Mouse (Mus musculus): ENCODE data around the gene Fcgr2b.
A peak's percentile ranks its signal among the peaks of the same experiment; 100 is the strongest.

The Fcgr2b gene

DNA sequence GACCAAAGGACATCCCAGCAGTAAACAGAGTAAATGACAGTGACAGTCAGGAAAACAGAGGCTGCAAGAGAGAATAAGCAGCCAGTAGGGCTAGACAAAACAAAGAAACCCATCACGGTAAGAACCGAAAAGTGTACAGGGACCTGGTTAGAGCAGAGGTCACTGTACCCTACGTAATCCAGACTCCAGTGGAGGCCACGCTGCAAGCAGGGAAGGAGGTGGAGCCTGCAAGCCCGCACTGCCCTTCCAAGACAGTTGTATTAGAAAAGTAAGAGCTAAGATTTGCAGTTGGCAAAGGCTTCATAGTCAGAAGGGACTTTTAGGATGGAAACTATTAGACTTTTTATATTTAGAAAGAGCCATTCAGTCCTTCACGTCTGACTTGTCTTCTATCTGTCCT, 49.4 kb downstream of the Fcgr2b start:
- peak; percentile 39 for DNase-seq (ENCODE audit: low spot score)

- no peak for DNase-seq (ENCODE audit: low spot score)
These were observed 51.9 kb downstream of the Fcgr2b start for GRCm38 (mm10) chr1:170924485-170924884.

DNA sequence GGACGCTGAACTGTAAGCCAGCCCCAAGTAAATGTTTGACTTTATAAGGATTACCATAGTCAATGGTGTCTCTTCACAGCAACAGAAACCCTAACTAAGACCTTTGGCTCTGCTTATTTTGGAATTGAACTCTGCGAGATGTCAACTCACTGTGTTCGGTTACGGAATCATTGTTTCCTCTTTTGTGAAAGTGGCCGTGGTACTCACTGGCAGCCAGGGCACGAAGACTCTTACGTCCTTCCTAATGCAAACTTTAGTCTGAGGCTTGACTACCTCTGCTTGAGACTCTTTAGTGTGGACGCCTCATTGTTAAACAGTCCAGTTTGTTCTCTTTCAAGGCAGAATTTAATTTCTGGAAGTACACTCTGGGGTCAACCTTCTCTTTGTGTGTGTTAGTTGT, 57.0 kb downstream of the Fcgr2b start:
- no peak for DNase-seq (ENCODE audit: low spot score)

- DNase-seq (ENCODE audit: low spot score): no peak
These were observed 60.7 kb downstream of the Fcgr2b start for GRCm38 (mm10) chr1:170915657-170916056.

DNA sequence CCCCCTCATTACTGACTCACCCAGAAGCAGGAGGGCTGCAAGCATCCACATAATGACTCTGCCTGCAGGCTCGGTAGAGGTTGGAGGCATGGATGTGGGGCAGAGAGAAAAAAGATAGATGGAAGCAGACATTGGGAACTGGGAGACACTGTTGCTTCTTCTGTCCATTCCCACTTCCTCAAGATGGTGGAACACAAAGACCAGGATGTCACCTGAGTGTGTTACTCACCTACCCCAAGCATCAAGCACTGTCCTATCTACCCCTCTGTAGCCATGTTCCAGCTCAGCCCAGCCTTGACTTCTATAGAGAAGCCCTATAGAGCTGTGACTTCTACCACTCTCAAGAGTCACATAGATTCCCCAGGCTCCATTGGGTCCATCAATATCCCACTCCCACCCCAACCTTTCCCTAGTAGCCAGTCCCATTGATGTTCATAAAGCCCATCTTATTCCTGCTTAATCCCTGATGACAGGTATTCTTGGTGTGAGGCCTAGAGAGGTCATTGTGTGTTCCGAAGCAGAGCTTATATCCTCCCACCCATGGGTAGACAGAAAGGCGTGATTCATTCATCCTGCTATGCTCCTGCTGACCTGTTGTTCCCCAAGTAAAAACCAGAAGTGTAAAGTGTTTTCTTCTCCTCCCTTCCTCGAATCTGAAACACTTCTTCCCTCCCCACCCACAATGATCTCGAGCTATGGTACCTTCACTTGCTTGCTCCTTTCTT, 63.3 kb downstream of the Fcgr2b start, which contains the start of gene Fcrlb:
Gene Fcrlb, minus strand, starts transcription at position 51 of the 725 bp plus-strand sequence.
- no peak for DNase-seq (ENCODE audit: low spot score)

DNA sequence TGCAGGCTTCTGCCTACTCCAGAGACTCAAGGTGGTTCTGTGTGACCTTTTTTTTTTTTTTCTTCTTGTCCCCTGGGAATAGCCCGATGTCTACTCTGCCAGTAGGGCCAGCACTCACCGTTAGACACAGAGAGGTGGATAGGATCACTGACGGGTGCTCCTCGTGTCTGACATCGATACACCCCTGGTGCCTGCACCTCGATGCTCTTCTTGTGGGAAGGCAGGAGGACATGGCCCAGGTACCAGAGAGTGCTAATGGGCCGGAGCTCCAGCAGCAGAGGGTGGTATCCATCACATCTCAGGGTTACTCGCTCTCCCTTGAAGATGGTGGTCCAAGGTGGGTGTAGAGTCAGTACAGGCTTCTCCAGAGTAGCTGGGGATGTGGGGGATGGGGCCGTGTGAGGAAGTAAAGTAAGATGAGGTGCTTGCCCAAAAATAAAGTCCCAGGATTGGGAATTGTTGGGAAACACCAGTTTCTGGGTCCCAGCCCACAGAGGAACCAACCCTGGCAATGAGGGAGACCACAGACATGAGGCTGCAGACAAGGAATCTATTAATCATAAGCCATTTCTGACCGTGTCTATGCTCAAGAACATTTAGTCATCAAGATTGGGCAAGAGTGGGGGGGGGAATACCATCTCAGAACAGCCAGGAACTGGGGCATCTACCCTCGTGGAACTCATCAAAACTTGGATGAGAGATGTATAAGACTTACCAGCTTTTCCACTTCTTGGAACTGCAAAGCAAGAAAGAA, 64.3 kb downstream of the Fcgr2b start:
- DNase-seq (ENCODE audit: low spot score): no peak

Data from ovary, postnatal 36 days (tissue).